Mouse (Mus musculus) erythroblast, embryonic 14.5 days (primary cell): ENCODE results near the gene Exosc5.

Source experiments
- GATA1 ChIP-seq: IDR thresholded peaks from 2 replicates; pipeline ENCODE4 v1.6.1; 2012; ENCODE audit warnings: low read length, inconsistent platforms, mixed read lengths
- TAL1 ChIP-seq: IDR thresholded peaks from 3 replicates; pipeline ENCODE4 v1.6.1; 2012; ENCODE audit warnings: low read length, inconsistent platforms, mixed read lengths

DNA sequence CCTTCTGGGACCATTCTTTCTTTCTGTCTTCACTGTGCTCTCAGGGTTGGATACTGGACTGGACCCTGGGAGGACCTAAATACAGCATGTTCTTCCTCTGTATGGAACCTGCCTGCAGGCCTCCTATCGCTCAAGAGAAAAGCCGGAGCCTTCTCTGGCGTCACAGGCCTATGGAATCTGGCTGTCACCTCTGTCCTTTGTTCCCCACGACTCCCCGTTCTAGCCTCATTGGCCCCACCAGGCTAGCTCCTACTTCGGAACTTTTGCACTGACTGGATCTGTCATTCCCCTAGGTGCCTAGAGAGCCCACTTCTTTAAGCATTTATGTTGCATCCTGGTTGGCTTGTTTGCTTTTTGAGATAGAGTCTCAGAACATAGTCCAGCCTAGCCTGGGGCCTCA lies 25.7 kb downstream of the Exosc5 start:
- TF ChIP-seq GATA1 (no peak), TAL1 (no peak)
